Mouse (Mus musculus): ENCODE results near the gene Snx1.

- TF ChIP-seq GATA1 (IDR thresholded peaks at IDR 0.05; ENCODE audit: borderline replicate concordance, low read length) (no peak), FLI1 (IDR thresholded peaks at IDR 0.05; ENCODE audit: low read length) (no peak)
These were observed 73.7 kb downstream of the Snx1 start for GRCm38 (mm10) chr9:66052731-66053130.

Data from megakaryocyte, embryonic 14.5 days (primary cell).